ENCODE assay signal across 2 mouse cellular contexts in genomic region chr1:171282086-171282805, GRCm38 (mm10).
TF ChIP-seq lines count a peak whose summit lies in the region.

No protein-coding gene starts in this region.

TF ChIP-seq in CH12.LX, 34 proteins besides CTCF, POLR2A, EP300 and RAD21:
- TF ChIP-seq MAX (IDR thresholded peaks at IDR 0.05; ENCODE audit: low read length) (no peak), HCFC1 (IDR thresholded peaks at IDR 0.05; ENCODE audit: low read depth, low read length) (no peak), TBP (conservative IDR thresholded peaks at IDR 0.05; ENCODE audit: low read depth, low read length) (no peak), KAT2A (IDR thresholded peaks at IDR 0.05; ENCODE audit: insufficient replicate concordance, low read length) (no peak), ZMIZ1 (IDR thresholded peaks at IDR 0.05; ENCODE audit: low read depth, low read length) (no peak), SMC3 (IDR thresholded peaks at IDR 0.05; ENCODE audit: low read depth, low read length) (no peak), NELFE (IDR thresholded peaks at IDR 0.05; ENCODE audit: low read depth, low read length) (no peak), SIN3A (IDR thresholded peaks at IDR 0.05; ENCODE audit: low read length) (no peak), JUN (IDR thresholded peaks at IDR 0.05; ENCODE audit: insufficient read depth, low read depth, low read length) (no peak)

TF ChIP-seq in MEL, 35 proteins besides CTCF, POLR2A, EP300 and RAD21:
- no peak for TF ChIP-seq USF1 (IDR thresholded peaks at IDR 0.05; ENCODE audit: low read depth, low read length)
- TF ChIP-seq E2F4 (IDR thresholded peaks at IDR 0.05; ENCODE audit: borderline replicate concordance, low read depth, low read length) = no peak
- no peak for TF ChIP-seq TAL1 (IDR thresholded peaks at IDR 0.05; ENCODE audit: low read length)
- TF ChIP-seq UBTF (IDR thresholded peaks at IDR 0.05; ENCODE audit: borderline replicate concordance, insufficient read depth, low read depth, low read length) = no peak
- no peak for TF ChIP-seq KAT2A (conservative IDR thresholded peaks at IDR 0.05; ENCODE audit: low read depth, low read length)
- no peak for TF ChIP-seq ETS1 (IDR thresholded peaks at IDR 0.05; ENCODE audit: low read depth, low read length)
